Mouse (Mus musculus) embryo, embryonic 11 days (tissue): Measurements from ENCODE around the gene Filip1l.

ENCODE experiments used
- DNase-seq: peaks from one replicate; pipeline ENCODE4 v3.0.0-alpha.2; 2015

Gene Filip1l

DNA sequence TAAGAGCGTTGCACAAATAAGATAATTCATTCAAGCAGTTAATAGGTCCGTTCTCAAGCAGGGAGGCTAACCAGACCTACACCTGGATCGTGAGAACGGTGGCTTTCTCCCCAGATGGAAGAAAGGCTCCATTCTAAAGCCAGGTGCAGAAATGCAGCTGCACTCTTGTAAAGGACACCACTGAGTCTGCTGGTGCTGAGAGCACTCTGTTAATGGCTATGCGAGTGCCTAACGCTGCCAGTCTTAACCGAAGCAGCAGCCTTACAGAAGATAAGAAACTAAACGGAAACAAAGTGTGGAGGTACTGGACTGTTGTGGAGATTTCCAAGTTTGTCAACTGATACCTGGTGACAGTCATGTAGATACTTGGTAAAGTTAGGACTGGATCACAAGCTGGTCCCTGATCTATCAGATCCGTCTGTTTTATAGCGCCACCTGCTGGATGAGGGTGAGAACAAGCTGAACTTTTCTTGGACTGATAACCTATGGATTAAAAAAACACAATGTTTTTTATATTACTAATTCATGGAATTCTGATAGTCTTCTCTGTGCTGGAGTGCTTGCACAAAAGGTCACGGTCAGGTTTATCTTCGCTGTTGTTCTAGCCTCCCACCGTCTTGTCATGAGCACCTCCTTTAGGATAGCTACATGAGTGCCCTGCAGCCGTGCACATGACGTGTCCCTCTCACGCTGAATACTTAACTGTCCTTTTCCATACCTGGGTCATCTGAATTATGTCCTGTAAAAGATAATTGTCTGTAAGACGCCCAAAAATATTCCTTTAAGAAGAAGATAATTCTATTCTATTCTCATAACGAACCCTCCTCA is 45.7 kb downstream of the Filip1l start:
- DNase-seq: peak; percentile 88

DNA sequence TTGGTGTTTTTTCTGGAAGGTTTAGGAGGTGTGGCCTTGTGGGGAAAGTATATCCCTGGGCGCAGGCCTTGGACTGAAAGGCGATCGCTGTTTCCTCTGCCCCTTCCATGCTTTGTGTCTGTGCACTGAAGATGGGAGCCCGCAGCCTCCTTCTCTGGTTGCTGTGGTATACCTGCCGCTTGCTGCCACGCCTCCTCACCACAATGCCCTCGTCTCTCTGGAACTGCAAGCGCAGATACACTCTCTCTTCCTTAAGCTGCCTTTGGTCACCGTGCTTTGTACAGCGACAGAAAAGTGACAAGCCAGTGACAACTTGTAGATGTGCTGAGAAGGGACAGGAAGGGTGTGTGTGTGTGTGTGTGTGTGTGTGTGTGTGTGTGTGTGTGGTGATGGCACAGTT is 46.7 kb downstream of the Filip1l start:
- DNase-seq: no peak

DNA sequence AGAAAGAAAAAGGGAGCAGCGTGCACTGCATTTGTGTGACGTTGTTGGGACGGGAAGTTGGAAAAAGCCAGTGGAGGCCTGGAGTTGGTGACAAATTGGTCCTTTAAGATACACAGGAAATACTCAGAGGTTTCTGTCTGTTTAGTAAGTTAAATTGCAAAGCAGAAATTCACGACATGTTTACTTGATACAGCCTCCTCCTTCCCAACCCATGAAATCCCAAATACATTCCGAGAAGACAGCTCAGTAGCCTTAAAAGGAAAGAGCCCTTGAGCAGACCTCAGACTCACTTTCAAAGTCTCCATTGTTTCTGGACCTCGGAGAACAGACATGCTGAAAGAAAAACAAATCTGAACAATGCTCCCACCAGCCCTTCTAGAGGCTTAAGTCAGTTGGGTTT is 48.8 kb downstream of the Filip1l start:
- DNase-seq: no peak

DNA sequence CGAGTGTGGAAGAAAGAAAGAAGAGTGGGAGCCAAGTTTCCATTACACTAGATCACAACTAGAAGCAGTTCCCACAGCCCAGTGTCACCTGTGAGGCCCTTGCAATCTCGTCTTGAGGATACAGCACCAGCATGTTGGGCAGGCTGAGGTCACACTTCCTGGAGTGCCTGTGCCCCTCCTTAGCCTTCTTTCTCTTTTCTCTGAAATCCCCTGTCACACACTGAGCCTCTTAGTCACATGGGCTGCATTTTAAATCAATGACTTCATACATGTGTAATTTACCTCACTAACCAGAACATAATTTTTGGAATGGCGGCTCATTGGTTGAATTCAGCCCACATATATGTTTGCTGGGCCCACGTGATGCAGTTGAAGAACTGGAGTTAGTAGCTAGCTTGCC is 50.0 kb downstream of the Filip1l start:
- DNase-seq: no peak

DNA sequence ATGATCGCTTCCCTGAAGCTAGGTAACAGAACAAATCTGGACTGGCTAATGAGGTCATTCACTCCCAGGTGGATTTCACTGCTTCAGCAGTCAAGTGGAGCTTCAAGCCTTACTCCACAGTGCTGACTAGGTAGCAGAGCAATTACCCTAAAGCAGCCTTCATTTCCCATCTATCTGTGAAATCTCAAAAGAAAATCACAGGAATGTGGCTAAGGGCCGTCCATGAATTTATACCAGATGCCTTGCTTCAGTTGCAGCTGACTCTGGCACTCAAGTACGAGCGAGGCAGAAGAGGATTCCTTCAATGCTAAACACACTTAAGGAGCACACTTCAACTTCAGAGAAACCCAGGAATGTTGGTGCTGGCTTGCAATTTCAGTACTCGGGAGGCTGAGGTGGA is 50.9 kb downstream of the Filip1l start:
- DNase-seq: no peak

DNA sequence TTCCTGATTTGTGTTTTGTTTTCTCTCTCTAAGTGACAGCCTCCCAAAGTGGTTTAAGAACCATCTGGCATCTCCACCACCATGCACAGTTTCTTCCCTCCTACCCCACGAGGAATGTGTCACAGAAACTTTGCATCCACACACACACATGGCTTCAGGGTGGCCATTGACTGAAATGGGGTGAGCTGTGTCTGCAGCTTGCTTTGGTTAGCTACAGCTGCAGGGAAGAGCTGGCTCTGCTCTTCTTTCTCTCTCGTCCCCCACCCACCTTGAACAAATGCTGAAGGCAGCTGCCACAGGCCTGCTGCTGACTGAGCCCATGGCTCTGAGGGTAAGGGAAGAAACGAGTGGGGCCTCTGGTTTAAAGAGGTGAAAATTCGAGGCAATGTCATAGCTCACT is 59.9 kb downstream of the Filip1l start:
- no peak for DNase-seq

DNA sequence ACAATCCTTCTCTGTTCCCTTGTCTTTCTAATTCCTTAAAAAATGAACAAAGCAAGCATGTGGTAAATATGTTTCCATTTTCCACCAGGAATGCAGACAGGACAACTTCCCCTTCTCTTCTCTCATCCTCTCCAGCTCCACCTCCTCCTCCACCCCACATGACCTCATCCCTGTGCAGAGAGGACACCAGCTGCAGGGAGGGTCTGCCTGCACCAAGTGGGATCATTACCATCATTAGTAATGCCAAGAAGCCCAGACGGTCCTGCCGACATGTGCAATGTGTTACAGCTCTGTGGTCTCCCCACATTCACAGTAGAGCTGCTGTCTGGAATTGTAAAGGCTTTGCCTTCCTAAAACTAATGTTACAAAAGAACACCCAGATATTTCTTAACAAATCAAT is 63.2 kb downstream of the Filip1l start:
- DNase-seq: peak; percentile 27

DNA sequence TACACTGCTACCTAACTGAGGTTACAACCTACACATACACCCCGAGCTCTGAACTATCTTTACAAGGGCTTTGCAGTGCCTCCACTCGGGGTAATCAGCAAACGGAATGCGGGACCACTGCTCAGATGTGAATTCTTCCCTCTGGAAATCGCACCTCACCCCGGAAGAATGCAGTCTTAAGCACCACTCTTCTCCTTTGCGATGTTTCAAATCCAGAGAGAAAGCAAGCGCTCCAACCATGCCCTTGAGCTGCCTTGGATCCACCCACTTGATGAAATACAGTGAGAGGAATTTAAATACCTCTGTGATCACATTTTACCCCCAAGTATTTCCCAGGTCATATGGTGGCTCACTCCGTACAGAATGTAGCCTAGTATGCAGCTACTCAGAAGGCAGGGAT is 64.1 kb downstream of the Filip1l start:
- DNase-seq: no peak

DNA sequence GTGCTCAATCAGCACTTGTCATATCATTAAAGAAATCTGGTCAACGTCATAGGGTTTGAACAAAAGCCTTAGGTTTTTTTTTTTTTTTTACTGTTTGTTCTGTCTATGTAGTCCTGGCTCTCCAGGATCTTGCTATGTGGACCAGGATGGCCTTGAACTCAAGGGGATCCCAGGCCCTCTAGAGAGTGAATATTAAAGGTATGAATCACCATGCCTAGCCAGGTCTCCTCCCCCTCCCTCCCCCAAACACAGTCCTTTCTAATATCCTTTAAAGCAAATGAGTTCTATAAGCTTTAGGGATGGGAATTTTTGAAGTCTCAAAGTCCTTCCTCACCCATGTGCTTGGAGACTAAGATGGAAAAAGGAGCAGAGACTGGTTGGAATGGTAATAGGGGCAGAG is 65.1 kb downstream of the Filip1l start:
- DNase-seq: no peak

DNA sequence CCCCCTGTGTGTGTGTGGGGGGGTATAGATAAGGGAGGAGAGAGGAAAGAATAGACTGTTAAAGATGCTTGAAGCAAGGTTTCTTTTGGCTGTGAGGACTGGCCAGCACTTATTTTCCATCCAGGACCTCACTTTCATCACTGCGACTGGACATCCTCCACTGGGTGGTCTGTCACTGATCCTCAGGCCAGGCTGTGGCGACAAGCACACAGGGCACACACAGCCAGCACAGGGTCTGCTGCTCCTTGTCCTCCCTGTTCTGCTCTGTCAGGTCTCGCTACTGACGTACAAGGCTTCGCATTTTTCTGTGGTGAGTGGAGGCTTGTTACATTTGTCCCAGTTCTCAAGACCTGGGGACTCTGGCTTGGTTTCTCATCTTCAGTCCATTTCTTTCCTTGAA is 66.4 kb downstream of the Filip1l start:
- no peak for DNase-seq

DNA sequence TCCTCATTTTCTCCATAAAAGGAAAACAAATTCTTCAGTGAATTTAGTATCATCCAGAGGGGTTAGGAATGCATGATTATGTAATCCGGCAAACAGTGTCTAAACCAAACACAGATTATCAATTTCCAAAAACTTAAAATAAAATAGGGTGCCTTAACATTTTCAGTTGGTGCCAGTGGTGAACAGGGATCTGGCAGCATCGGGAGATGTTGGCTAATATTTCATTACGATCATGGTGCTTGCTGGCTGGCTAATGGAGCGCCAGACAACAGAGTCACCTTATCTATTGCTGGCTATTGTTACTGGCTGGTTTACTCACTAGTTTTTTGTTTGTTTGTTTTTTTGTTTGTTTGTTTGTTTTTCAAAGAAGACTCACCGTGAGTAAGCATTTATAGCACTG is 67.0 kb downstream of the Filip1l start:
- DNase-seq: no peak

DNA sequence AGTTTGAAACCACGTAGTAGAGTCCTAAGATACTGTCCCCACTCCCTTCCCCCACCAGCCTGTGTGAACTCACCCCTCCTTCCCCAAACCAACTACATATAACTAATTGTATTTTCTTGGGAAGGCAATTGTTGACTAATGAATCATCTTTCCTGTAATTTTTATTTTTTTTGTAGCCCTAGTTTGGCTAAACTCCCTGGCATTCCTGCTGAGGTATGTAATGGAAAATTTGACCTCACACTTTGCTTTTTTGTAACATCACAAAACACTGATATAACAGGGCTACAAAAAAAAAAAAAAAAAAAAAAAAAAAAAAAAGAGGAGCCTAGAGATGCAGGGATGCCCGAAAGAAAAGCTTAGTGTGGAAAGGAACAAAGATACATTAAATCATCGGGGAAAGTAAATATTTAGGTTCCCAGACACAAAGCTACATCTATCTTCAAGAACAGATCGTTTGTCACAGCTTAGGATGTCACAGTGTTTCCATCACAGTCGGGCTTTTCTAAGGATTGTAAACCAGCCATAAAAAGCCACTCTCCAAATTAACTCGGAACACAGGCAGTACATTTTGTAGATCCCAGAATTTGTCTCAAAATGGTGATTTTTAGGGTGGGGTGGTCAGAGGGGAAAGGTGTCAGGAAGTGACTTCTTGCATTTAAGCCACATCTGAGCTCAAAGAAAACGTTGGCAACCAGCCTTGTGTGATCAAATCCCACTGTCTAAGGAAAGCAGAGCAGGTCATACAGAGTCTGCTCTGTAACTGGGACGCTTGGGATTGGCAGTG is 68.1 kb downstream of the Filip1l start:
- DNase-seq: no peak

DNA sequence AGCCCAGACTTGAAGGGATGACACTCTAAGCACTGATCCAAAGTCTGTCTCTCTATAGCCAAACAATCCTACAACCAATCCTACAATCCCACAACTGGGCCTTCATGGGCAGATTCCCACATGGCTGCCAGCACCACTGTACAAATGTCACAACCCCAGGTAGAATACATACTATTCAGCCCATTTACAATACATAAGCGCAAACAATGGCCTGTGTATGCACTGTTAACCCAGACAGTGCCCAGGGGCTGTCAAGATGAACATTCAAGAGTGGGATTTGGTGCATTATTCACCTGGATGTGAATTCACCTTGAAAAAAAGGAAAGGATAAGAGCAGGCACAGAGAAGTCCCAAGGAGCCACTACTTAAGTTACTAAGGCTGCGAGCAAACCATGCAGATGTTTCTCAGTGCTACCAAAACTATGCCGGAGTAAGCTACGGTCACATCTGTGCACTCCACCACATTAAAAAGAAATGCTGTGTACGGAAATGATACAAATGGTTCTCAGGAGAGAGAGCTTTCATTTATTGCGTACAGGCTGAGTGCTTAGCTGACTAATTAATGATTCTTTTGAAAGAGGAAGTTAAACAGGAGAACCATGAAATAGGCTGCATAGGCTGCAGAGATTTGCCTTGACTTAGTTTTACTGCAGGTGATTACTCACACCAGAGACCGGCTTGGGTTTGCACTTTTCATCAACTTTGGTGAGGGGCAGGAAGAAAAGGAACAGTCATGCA is 69.0 kb downstream of the Filip1l start:
- DNase-seq: no peak

DNA sequence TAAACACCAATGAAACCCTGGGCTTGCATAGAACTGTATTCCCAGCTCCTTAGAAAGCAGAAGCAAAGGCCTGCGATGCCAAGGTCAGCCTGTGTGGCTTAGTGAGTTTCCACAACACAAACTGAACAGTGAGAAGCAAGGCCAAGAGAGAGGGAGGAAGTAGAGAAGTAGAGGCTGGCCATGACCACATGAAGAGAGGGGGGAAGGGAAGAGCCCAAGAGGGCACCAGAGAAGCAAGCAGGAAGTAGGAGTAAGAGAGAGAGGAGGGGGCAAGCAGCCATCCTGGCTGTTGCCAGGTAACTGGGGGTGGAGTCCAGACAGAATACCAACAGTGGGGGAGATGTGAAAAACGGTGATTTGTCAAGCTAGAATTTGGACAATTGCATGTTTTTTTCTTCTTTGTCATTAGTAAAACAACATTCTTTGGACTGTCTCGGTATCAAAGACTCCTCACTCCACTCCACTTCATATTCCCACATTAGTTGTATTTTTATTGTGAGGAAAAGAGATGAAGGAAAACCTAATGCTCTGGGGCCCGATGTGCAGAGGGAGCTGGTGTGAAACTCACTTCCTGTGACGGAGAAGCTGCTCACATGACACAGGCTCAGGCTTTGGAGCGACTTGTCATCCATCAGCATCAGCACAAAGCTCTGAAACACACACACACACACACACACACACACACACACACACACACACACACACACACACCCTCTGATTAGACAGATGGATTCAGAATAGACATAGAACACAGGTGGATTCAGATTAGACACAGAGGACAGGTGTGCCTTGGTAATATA is 70.3 kb downstream of the Filip1l start:
- no peak for DNase-seq

DNA sequence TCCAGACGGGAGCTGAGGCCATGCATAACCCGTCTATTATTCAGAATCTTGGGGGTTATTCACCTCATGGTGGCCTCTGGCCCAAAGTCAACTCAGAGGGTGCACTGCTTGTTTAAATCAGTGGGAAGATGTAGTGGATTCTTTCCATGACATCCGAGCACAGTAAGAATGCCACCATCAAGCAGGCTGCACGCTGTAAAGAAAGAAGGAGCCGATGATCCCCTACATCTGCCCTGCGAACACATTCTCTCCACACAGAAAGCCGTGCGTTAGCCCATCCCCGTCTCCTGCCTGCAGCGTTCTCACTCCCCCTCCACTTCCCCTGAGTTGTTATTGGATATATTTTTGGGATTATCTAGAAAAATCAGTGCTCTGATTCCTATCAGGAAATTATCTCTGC is 73.8 kb downstream of the Filip1l start:
- no peak for DNase-seq

DNA sequence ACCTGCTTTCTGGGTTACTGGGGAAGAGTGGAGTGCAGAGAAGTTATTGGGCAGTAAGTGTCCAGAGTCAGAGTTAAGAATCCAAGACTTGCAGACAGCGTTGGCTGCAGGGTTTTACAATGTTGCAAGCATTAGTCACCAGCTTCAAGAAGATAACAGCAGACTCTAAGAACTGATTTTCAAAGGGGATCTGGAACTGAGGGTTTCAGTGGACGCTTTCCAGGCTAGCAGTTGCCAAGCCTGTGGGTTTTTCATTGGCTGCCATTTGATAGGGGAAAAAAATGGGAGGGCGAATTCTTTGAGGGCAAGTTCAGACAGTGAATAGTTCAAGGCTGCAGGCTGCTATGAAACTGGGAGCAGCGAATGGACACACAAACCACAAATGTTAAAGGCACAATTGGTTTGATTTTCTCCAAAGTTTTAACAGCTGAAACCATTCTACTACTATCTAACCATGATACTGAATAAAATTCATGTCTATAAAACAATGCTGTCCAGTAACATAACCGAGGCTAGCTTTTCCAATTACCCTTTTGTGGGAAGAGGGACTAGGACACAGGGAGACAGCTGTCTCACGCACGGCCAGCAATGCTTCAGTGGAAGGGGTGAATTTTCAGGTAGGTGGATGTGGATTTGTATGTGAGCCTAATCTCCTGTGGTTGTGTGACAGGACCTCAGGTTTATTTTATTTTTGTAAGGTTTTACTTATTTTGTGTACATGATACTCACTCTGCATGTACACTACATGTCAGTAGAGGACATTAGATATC is 74.8 kb downstream of the Filip1l start:
- DNase-seq: no peak

DNA sequence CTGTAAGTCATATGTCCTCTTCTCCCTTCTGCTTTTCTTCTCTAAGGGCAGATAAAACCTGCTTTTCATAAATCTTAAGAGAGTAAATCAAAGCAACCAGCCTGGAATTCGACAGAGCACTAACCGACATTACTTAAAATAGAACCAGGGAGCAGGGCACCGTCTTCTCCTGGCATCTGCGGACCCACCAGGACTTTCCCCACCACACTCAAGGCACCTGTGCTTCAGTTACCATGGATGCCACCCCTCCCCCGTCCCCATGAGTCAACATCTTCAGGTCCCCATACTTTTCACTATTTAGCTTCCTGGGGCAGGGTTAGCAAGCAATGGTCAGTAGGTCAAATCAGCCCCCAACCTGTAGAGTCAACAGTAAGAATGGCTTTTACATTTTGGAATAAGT is 76.1 kb downstream of the Filip1l start:
- no peak for DNase-seq

DNA sequence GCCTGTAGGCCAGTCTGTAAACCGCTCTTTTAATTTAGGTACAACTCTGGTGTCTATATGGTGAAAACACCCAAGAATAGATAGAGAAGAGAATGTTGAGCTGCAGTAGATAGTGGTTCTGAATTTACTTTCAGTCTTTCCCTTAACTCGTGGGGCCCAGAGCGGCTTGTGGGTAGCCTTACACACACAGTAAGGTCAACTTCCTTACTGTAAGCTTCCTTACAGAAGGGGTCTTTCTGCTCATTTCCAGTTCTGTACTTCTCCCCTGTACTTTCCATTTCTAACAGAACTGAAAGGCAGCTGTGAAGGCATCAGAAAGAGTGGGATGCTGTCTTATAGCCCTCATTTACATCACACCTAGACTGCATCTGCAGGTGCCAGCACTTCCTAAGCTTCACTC is 78.4 kb downstream of the Filip1l start:
- no peak for DNase-seq

DNA sequence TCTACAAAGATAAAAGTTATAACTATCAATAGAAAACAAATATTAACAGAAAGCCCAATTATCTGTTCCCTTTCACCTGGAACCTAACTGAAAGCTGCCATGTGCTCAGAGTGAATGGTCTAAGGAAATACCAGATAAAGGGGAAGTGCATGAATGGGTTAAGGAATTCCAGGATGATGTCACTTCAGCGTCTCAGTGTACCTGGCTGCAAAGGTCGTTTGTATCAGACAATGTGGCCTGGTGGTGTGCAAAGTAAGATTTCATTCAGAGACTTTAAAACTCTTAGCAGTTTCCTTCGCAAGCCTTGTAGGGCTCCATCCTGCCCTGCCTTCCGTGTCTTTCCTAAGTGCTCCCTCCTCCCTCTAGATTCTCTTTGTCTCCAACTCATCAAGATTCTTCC is 80.3 kb downstream of the Filip1l start:
- no peak for DNase-seq

DNA sequence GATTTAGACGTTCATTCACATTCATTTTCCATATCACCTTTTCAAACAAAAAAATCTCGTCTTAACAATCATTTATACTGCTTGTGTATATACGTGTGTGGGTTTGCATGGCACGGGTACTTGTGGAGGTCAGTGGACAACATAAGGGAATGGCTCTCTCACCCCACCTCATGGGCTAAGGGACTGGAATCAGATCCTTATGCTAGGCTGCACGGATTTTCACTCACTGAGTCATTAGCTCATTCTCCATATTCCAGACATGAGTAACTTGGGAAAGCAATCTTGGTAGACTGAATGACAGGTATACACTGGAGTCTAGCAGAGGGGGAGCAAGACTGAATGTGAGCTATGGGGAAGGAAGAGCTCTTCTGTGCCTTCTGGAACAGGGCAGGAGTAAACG is 80.8 kb downstream of the Filip1l start:
- no peak for DNase-seq

DNA sequence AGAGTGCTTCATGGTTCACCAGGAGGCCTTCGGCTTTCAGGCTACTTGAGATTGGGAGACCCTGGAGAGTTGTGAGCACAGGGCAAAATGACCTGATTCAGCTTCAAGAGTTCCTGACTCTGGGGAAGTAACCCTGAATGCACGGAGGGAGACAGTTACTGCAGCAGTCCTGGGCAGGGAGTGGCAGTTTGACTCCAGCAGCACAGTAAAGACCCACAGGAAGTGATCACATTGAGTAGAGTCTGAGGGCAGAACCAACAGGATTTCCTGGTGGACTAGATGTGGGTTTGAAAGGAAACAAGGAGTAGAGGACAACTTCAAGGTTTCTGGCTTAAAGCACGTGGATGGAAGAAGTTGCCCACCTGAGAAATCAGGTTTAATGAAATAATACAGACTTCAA is 81.7 kb downstream of the Filip1l start:
- DNase-seq: no peak
